Mouse (Mus musculus): Measurements from ENCODE around the gene Ftl1. TPM values are rescaled to one million over a fixed set of nuclear protein-coding genes. Genes with fewer than 3 reads are reported as not detected.

Gene Ftl1
- total and polyA plus RNA-seq, 3 experiments = 213 to 903 (median 308) TPM

- H3K27me3 ChIP-seq (ENCODE audit: control insufficient read depth, insufficient read depth, low read length) = no peaks in the 10 kb centered on the region
- no peaks in the 10 kb centered on the region for H3K36me3 ChIP-seq (ENCODE audit: control insufficient read depth, insufficient read depth, low read length)
- peak within 1 kb of the TSS; percentile 87 for H3K27ac ChIP-seq
- under 1% methylated on average over 45 of the region's 45 CpGs for WGBS
- DNase-seq = peak; percentile 99 to 100
- H3K4me3 ChIP-seq = peak within 1 kb of the TSS; percentile 85
- intact Hi-C loops (cut with DNase I) = loop anchor here (1.0 kb wide), 1 partner anchor 25 kb away; the partner anchor contains the start of gene Ftl1
- peaks cover 4% of the 10 kb centered on the region; the same call in 1 of the 2 replicates for H3K79me2 ChIP-seq (replicated peaks; ENCODE audit: control insufficient read depth, insufficient read depth, low read length)
- TF ChIP-seq EP300 (IDR thresholded peaks at IDR 0.05; ENCODE audit: insufficient read depth, low read depth, low read length) (peak; percentile 37; the same call in 1 of the 2 replicates), CTCF (IDR thresholded peaks at IDR 0.05) (peak; percentile 72), POLR2A (IDR thresholded peaks at IDR 0.05; ENCODE audit: insufficient read depth, low read depth, low read length) (peak; percentile 75)
- H3K4me1 ChIP-seq (ENCODE audit: control insufficient read depth, insufficient read depth, low read length) = peaks cover 7% of the 10 kb centered on the region
- H3K9ac ChIP-seq (ENCODE audit: low read depth, low read length) = peak within 1 kb of the TSS; percentile 77
These were observed 25.3 kb downstream of the Ftl1 start, which contains the start of gene Gys1 for GRCm38 (mm10) chr7:45434203-45435015. Gene Gys1 (plus strand): TSS chr7:45434844.

DNA sequence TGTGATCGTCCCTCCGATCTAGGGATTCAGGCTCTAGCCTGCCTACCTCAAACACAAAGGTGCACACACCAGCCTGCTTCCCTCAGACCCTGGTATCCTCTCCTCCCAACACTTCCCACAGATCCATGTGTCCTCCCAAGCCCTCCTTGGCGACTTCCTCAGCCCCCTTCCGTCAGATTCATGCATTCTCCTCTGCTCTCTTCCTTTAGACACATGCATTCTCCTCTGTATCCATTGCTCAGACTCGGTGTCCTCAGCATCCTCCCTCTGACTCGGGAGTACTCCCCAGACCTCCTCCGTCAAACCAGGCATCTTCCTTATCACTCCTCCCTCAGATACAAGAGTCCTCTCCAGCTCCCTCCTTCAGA is 25.9 kb downstream of the Ftl1 start:
- H3K9ac ChIP-seq (ENCODE audit: low read depth, low read length) = peak overlapping the region; percentile 30
- no peak for DNase-seq
- peak overlapping the region; percentile 85 for H3K4me3 ChIP-seq
- peak overlapping the region; percentile 78 for H3K27ac ChIP-seq
- WGBS = 0% methylated on average over 7 of the region's 7 CpGs
- no peaks in the 10 kb centered on the region for H3K36me3 ChIP-seq (ENCODE audit: control insufficient read depth, insufficient read depth, low read length)
- intact Hi-C loops (cut with DNase I) = loop anchor here (1.0 to 2.0 kb wide), 2 partner anchors 25 to 27 kb away; partner anchors contain the start of gene Ftl1
- H3K79me2 ChIP-seq (replicated peaks; ENCODE audit: control insufficient read depth, insufficient read depth, low read length) = peaks cover 4% of the 10 kb centered on the region; the same call in 1 of the 2 replicates
- peaks cover 7% of the 10 kb centered on the region for H3K4me1 ChIP-seq (ENCODE audit: control insufficient read depth, insufficient read depth, low read length)
- TF ChIP-seq POLR2A (IDR thresholded peaks at IDR 0.05; ENCODE audit: insufficient read depth, low read depth, low read length) = no peak
- no peak for TF ChIP-seq CTCF (IDR thresholded peaks at IDR 0.05)
- no peak for TF ChIP-seq EP300 (IDR thresholded peaks at IDR 0.05; ENCODE audit: insufficient read depth, low read depth, low read length)
- H3K27me3 ChIP-seq (ENCODE audit: control insufficient read depth, insufficient read depth, low read length) = no peaks in the 10 kb centered on the region

DNA sequence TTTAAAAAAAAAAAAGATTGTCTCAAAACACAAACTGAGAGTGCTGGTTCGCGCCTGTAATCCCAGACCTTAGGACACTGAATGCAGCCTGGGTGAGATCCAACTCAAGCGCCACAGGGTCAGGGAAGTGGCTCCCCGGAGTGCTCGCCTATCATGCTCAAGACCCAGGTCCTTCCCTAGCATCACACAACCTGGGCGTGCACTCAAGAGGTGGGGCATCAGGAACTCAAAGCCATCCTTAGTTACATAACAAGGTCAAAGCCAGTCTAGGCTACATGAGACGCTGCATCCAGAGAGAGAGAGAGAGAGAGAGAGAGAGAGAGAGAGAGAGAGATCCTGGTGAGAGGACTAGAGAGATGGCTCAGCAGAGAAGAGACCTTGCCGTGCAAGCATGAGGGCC is 33.1 kb downstream of the Ftl1 start:
- TF ChIP-seq CTCF (IDR thresholded peaks at IDR 0.05) (no peak), POLR2A (IDR thresholded peaks at IDR 0.05; ENCODE audit: insufficient read depth, low read depth, low read length) (no peak), EP300 (IDR thresholded peaks at IDR 0.05; ENCODE audit: insufficient read depth, low read depth, low read length) (no peak)
- no peak for DNase-seq
- H3K27me3 ChIP-seq (ENCODE audit: control insufficient read depth, insufficient read depth, low read length) = no peaks in the 10 kb centered on the region
- no peaks in the 10 kb centered on the region for H3K4me1 ChIP-seq (ENCODE audit: control insufficient read depth, insufficient read depth, low read length)
- intact Hi-C loops (cut with DNase I) = no loop called here
- H3K4me3 ChIP-seq = no peak overlapping the region
- 81% methylated on average over 8 of the region's 8 CpGs for WGBS
- peaks cover 4% of the 10 kb centered on the region; the same call in 1 of the 2 replicates for H3K79me2 ChIP-seq (replicated peaks; ENCODE audit: control insufficient read depth, insufficient read depth, low read length)
- H3K9ac ChIP-seq (ENCODE audit: low read depth, low read length) = no peak overlapping the region
- H3K27ac ChIP-seq = no peak overlapping the region
- H3K36me3 ChIP-seq (ENCODE audit: control insufficient read depth, insufficient read depth, low read length) = no peaks in the 10 kb centered on the region

DNA sequence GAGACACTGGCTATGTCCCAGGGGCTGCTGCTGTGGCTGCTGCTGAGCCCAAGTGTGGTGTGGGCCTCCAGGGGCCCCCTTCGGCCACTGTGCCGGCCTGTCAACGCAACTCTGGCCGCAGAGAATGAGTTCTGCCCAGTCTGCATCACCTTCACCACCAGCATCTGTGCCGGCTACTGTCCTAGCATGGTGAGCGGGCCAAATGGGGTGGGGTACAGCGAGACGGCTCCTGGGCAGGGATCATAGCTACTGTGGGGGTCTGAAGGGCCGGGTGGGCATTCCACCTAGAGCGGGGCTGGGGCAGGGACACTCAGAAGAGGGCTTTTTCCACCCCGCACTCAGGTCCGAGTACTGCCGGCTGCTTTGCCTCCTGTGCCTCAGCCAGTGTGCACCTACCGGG is 38.5 kb downstream of the Ftl1 start:
- no peak for TF ChIP-seq CTCF (IDR thresholded peaks at IDR 0.05)
- TF ChIP-seq POLR2A (IDR thresholded peaks at IDR 0.05; ENCODE audit: insufficient read depth, low read depth, low read length) = no peak
- TF ChIP-seq EP300 (IDR thresholded peaks at IDR 0.05; ENCODE audit: insufficient read depth, low read depth, low read length) = no peak
- Histone ChIP-seq H3K79me2 (replicated peaks; ENCODE audit: control insufficient read depth, insufficient read depth, low read length) (no peaks in the 10 kb centered on the region), H3K27ac (no peak overlapping the region), H3K4me1 (ENCODE audit: control insufficient read depth, insufficient read depth, low read length) (no peaks in the 10 kb centered on the region), H3K4me3 (no peak overlapping the region), H3K27me3 (ENCODE audit: control insufficient read depth, insufficient read depth, low read length) (no peaks in the 10 kb centered on the region), H3K36me3 (ENCODE audit: control insufficient read depth, insufficient read depth, low read length) (no peaks in the 10 kb centered on the region), H3K9ac (ENCODE audit: low read depth, low read length) (no peak overlapping the region)
- DNase-seq = no peak
- WGBS = 90% methylated on average over 14 of the region's 14 CpGs
- intact Hi-C loops (cut with DNase I) = no loop called here

DNA sequence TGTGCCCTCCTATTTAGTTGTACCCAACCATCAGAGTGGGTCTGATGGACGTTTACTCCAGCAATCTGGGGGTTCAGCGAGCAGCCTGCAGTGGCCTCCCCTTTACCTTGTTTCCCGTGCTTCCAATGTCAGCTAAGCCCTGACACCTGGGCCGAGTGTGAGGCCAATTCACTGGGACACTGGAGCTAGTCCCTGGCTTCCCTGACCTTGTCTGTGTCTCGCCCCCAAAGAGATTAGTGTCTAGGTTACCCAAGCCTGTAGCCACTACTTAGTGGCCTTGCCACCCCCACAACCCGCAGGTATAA is 39.1 kb downstream of the Ftl1 start, which contains the start of gene Lhb:
Gene Lhb, plus strand, starts transcription at position 206 of the 305 bp plus-strand sequence.
- no peaks in the 10 kb centered on the region for H3K36me3 ChIP-seq (ENCODE audit: control insufficient read depth, insufficient read depth, low read length)
- intact Hi-C loops (cut with DNase I) = no loop called here
- TF ChIP-seq CTCF (IDR thresholded peaks at IDR 0.05) (no peak), POLR2A (IDR thresholded peaks at IDR 0.05; ENCODE audit: insufficient read depth, low read depth, low read length) (no peak), EP300 (IDR thresholded peaks at IDR 0.05; ENCODE audit: insufficient read depth, low read depth, low read length) (no peak)
- no peak for DNase-seq
- no peaks in the 10 kb centered on the region for H3K4me1 ChIP-seq (ENCODE audit: control insufficient read depth, insufficient read depth, low read length)
- no peak within 1 kb of the TSS for H3K4me3 ChIP-seq
- H3K27me3 ChIP-seq (ENCODE audit: control insufficient read depth, insufficient read depth, low read length) = peaks cover under 1% of the 10 kb centered on the region; the same call in 1 of the 2 replicates
- no peak within 1 kb of the TSS for H3K27ac ChIP-seq
- no peaks in the 10 kb centered on the region for H3K79me2 ChIP-seq (replicated peaks; ENCODE audit: control insufficient read depth, insufficient read depth, low read length)
- H3K9ac ChIP-seq (ENCODE audit: low read depth, low read length) = no peak within 1 kb of the TSS
- 74% methylated on average over 6 of the region's 6 CpGs for WGBS
